Mouse (Mus musculus): ENCODE measurements around the gene Pcyox1.

- TF ChIP-seq CTCF (IDR thresholded peaks at IDR 0.05; ENCODE audit: borderline replicate concordance, insufficient read depth, low read length) (no peak), POLR2A (IDR thresholded peaks at IDR 0.05; ENCODE audit: low read depth, low read length) (0 out of 2 replicates have a peak, but pooled peaks have one; percentile 1)
These were observed 42.2 kb upstream of the Pcyox1 start for GRCm38 (mm10) chr6:86439119-86439496.

Measured in embryonic fibroblast, embryonic 13.5 days (primary cell).